Mouse (Mus musculus) cerebellum, postnatal 25 days (tissue): Measurements from ENCODE around the gene Lsp1.

ENCODE experiments used
- DNase-seq, 2 experiments: peaks; one replicate each; pipeline ENCODE4 v3.0.0; 2021; ENCODE audit warnings: mixed read lengths in 2 of 2

Gene Lsp1

DNA sequence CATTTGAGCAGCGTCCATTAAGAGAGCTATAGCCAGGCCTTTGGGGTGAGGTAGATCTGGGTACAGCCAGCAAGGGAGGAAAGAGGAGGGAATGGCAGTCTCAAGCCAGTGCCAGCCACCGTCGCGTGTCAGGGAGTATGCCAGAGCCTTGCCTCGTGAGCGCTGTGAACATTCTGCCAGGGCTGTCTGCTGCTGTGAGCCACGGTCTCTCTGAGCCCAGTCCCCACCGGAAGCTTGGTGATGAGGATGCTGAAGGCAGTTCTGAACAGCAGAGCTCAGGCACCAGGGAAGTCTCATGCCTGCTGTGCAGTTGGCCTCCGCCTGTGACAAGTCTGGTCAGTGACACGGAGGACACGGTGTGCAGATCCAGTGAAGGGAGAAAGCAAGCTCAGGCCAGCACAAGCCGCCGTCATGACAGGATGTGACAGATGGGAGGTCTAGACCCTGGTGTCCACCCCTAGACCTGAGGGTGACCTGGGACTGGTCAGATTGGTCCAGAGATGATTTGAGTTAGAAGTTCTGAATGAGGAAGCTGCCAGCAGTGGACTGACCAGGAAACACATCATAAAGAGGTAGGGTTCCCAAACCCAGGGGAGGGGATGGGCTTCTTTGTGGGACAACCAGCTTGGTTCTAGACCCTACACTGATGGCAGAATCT is 16.3 kb downstream of the Lsp1 start:
- peak; percentile 66 for DNase-seq

- DNase-seq: no peak
These were observed 17.4 kb downstream of the Lsp1 start for GRCm38 (mm10) chr7:142478001-142478400.

DNA sequence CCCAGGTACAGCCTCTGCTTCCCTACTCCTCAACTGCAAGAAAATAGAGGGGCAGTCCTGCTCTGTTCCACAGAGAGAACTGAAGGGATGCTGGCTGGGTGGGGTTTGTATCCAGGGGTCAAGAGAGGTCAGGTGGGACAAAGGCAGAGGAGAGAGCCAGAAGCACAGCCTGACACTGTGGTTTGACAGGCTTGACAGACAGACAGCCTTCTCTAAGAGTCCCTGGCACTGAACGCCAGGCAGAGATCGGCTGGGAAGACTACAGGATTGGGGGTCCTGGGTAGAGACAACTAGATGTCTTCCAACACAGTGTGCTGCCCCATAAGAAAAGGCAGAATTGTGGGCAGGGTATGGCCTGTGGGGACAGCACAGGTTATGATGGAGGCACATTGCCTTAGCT is 18.0 kb downstream of the Lsp1 start:
- no peak for DNase-seq

DNA sequence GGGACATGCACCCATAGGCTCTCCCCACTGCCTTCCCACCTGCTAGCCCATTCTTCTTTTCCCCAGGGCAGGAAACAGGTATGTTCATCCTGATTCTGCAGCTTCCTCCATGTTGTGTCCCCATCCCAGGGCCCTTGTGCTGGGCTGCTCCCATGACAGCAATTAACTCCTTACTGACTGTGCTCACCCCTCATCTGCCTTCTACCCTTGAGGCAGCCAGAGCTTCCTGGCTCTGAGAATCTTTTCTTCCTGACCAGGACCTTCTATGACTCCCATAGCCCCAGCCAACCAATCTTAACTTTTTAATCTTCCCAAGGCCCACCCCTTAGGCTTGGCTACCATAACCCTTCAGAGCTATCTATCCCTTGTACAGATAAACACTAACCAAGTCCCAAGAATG is 18.7 kb downstream of the Lsp1 start:
- no peak for DNase-seq

- DNase-seq: no peak
These were observed 19.3 kb downstream of the Lsp1 start for GRCm38 (mm10) chr7:142479886-142480285.

- DNase-seq: no peak
These were observed 20.1 kb downstream of the Lsp1 start for GRCm38 (mm10) chr7:142480661-142481060.

GRCm38 (mm10) chr7:142481186-142481567 is 20.6 kb downstream of the Lsp1 start:
- DNase-seq: peak; percentile 65 to 77

GRCm38 (mm10) chr7:142481568-142482255 is 21.1 kb downstream of the Lsp1 start:
- DNase-seq: no peak

- DNase-seq: no peak
These were observed 21.6 kb downstream of the Lsp1 start for GRCm38 (mm10) chr7:142482256-142482609.

DNA sequence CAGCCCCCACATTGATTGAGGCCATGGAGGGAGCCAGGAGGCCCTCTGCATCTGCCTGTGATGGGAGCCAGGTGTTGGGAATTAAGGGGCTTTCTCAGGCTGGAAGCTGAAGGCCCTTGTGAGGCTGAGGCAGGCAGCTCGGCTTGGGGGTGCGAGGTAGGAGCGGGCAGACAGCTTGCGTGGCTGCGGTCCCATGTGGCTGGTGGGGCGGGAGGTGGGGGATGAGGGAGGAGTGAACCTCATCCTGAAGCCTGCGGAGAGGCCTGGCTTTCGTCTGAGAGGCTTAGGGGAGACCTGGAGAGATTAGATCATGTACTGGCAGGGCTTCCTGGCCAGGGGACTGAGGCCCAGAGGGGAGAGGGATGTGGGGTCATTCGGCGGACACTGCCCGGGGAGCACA is 22.5 kb downstream of the Lsp1 start:
- DNase-seq: no peak

DNA sequence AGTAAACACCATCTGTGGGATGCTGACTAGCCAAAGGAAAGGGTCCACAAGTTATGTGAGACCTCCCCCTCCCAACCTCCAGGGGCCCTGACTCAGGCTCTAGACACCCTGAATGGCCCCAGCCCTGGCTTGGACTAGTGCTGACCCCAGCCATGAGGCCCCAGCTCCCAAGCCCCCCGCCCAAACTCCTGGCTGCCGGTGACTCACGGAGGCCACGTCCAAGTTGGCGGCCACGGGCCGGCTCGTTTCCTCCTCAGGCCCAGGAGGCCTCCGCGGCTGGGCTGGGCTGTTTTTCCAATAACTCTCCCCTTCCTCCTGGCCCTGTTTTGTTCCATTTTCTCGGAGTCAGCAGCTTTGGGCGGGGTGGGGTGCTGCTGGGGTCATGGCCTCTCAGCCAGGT is 24.2 kb downstream of the Lsp1 start:
- DNase-seq: no peak

DNA sequence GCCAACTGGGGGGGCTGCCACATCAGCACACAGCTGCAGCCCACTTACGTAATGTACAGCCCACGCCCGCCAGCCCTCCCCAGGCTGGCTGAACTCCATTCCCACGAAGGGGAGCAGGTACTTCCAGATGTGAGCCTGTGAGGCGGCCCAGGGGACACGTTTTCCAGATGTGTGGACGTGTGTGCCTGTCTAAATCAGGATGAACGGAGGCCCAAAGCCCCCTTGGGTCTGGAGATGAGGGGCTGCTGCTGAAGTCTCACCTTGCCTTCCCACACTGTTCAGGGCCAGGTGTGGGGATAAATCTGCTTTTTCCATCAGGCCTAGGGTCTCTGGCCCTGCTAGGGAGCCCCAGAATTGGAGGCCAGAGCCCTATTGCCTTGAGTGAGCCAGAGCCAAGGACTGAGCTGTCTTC is 26.1 kb downstream of the Lsp1 start:
- no peak for DNase-seq

DNA sequence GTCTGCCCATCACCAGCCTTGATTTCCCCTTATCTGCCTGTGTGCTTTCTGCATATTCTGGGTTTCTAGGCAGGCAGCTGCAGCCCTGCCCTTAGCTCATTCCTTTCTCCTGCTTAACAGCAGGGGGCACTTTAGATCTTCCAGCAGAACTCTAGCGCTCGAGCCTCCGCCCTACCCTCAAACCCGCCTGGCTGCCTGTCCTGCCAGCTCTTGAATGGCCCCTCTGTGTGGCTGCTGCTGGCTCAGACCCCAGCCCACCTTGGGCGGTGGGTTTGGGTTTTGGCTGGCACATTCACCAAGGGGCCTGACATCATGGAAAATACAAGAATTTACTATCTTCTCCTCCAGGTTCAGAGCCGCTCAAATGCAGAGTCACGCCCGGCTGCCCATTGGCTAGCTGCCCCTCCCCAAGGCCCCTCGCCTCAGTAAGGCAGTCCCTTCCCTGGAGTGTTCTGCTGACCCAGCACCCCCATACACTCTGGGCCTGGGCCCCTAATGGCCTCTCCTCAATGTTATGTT is 26.8 kb downstream of the Lsp1 start:
- peak in 1 of 2 experiments; percentile 30 for DNase-seq

- DNase-seq: no peak
These were observed 27.4 kb downstream of the Lsp1 start for GRCm38 (mm10) chr7:142488053-142488452.

- DNase-seq: no peak
These were observed 32.9 kb downstream of the Lsp1 start for GRCm38 (mm10) chr7:142493535-142493934.

DNA sequence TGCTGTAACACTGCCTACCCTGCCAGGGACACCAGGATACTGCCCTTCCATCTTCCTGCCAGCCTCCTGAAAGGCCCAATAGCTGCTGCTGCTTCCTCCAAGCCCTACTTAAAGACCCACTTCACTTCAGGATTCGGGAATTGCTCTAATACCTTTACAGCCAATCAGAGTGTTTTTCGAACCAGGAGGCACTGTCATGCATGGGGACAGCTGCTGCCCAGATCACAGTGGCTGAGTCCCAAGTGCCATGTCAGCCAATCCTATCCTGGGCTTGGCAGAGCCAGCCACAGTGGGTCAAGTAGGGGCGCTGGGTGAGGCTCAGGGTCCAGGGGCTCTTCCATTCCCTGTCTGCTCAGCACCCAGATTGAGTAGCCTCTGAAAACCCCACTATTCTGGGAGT is 35.5 kb downstream of the Lsp1 start:
- DNase-seq: no peak

DNA sequence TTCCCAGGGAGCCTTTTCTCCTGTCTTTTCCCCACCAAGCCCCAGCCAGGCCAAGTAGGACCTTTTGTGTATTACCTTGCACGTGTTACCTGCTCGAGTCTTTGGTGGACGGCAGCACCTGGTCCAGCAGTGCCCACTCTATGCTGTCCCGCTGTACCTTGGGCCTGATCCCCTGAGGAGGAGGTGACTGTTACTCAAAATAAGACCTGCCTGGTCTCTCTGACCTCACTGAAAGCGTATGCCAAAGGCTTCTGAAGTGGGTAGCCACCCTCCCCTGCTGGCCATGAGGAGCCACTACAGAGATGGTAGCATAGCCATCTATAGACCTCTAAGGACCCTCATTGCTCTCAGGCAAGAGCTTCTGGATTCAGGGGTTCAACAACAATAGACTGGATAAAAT is 36.2 kb downstream of the Lsp1 start:
- no peak for DNase-seq

GRCm38 (mm10) chr7:142497775-142498174 is 37.2 kb downstream of the Lsp1 start:
- peak; percentile 36 to 57 for DNase-seq

- DNase-seq: no peak
These were observed 38.0 kb downstream of the Lsp1 start, which contains the start of gene Tnnt3 for GRCm38 (mm10) chr7:142498575-142498974. Gene Tnnt3, plus strand, starts transcription at chr7:142498836.

DNA sequence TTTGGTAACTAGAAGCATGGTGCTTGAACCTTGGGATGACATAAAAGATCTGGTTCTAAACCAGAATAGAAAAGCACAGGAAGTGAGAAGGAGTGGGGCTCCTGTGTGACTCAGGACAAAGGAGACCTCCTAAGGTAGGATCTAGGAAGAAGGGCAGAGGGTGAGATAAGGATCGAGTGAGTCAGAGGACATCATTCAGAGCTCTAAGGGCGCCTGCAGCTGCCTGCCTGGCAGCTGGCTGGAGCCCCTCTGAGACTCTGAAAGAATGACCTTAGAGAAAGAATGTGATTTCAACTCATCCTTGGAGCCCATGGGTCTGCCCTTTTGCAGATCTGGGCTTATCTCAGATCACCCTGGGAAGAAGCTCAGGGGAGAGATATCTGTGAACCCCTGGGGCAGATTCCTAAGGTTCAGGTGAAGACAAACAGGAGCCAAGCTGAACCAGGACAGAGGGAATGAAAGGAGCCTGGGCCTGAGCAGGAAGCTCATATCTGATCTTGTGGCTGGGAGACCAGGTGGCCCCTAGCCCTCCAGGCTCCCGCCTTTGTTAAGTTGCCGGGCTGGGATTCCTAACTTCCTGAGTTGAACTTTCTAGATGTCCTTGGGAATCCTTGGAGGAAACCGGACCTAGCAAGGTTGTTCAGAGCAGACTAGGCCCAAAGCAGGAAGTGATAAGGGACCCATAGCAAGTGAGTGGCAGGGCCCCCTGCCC is 38.6 kb downstream of the Lsp1 start:
- DNase-seq: no peak

GRCm38 (mm10) chr7:142500032-142500431 is 39.4 kb downstream of the Lsp1 start:
- no peak for DNase-seq

DNA sequence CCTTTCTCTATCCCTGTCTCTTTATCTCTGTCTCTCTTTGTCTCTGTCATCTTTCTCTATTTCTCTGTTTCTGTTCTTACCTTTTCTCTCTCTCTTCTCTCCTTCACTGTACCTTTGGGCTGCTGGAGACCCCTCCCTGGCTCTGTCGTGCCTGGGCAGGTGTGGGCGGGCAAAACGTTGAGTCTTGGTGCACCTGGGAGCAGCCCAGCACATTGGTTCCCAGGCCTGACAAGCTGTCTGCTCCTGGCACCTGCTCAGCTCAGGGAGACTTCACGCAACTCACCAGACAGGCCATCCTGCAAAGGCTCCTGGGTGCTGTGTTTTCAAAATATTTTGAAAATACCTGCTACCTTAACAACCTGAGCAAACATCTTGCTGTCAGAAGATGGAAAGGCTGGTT is 42.6 kb downstream of the Lsp1 start:
- no peak for DNase-seq

DNA sequence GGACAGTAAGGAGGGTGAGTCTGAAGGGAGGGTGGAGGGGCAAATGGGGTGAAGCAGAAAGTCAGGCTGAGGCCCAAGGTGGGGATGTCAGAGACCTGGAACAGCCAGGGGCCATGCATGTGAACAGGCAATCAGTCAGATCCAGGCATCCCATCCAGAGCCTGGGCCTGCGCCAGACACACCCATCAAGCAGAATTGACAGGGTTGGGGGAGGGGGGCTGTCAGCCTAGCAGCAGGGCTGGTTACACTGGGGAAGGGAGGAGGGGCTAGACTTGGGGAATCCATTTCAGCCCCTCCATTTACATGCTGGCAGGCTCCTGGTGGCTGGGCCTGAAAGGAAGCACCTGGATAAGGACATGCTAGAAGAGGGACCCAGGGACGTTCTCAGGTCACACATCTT is 45.3 kb downstream of the Lsp1 start:
- no peak for DNase-seq

DNA sequence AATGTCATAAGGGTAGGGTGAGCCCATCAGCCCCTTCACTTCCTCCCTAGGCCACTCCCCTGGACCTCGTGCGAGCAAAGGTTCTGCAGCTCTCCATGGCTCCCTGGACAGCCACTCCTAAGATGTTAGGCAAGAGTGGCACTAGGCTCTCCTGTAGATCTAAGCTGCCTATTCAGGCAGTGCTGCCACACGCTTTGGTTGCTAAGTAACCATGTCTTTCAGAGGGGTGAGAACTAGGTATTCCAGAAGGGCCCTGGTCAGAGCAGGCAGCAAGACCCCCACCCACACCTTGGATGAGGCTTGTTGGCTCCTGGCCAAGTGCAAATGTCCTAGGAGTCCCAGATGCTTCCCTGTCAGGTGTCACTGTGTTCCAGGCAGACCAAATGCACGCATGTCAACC is 45.9 kb downstream of the Lsp1 start:
- no peak for DNase-seq
